Mouse (Mus musculus) neural tube, embryonic 11.5 days (tissue): ENCODE measurements around the gene Ipcef1. TPM values are rescaled to one million over a fixed set of nuclear protein-coding genes. Genes with fewer than 3 reads are reported as not detected.

Experiments used
- polyA plus RNA-seq: library from polyadenylated mRNA; unstranded; fragments of >200 nt; fragmentation: Nextera tagmentation; extraction: Ambion mirVana; gene quantifications from 2 replicates; pipeline ENCODE4 v1.2.1, GENCODE M21; 2014

The Ipcef1 gene
- polyA plus RNA-seq, 1 experiment from 2014 or later: 0.09 TPM

Other genes with a start within 250 kb of the Ipcef1 start
- gene Cnksr3, start 159.8 kb upstream of the Ipcef1 start, polyA plus RNA-seq: 7.2 and 8.1 TPM in 2 replicates